Mouse (Mus musculus) liver, embryonic 14.5 days (tissue): ENCODE measurements around the gene Hes6.

ENCODE experiments used
- CTCF ChIP-seq: IDR thresholded peaks from 2 replicates; pipeline ENCODE4 v1.5.1; 2016; ENCODE audit warnings: antibody characterized with exemption, low read depth, control low read depth
- EP300 ChIP-seq: IDR thresholded peaks from 2 replicates; pipeline ENCODE4 v1.6.1; 2016; ENCODE audit warnings: antibody characterized with exemption, low read depth

DNA sequence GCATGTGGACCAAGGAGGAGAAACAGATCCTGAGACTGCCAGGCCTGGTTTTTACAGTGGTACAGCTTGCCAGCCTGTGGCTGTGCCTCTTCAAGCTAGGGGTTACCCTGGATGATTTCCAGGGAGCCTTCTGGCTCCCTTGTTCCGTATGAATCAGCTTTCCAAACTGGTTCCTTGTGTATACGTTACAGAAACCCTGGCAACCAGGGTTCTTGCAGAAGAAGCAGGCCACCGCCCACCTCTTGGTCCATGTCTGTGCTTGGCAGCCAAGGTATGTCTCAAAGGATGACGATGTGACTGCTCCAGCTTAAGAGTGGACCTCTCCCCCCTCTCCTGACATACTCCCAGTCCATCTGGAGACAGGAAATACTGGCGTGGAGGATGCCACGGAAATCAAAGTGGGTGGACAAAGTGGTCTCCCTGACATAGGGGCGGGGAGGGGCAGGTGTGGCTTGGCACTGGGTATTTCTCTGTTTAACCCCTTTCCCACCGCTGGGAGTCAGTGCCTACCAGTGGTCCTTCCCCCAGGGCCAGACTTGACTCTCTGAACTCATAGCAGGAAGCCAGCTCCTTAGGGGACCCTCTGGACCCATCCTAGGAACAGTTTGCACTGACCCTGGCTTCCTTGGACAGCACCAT is 44.5 kb upstream of the Hes6 start:
- TF ChIP-seq CTCF (no peak), EP300 (no peak)
